Mouse (Mus musculus) liver, postnatal 0 days (tissue): ENCODE measurements around the gene Slc7a7. TPM values are rescaled to one million over a fixed set of nuclear protein-coding genes. Genes with fewer than 3 reads are reported as not detected.

Source experiments
- ATAC-seq: fragments of 200-750 bp; cut with Nextera tagmentation; 2 replicates; pipeline ENCODE4 v1.8.0; 2017; ENCODE audit warnings: mild to moderate bottlenecking, moderate library complexity
- DNase-seq: peaks from one replicate; pipeline ENCODE4 v3.0.0-alpha.2; 2016
- H3K27ac ChIP-seq: fragments of 300-500 bp; sonication (generic); 2 replicates; pipeline ENCODE4 v1.5.1; 2014; ENCODE audit warnings: antibody characterized with exemption, moderate library complexity, mild to moderate bottlenecking, low read depth
- H3K27me3 ChIP-seq: fragments of 300-500 bp; sonication (generic); 2 replicates; pipeline ENCODE4 v1.6.1; 2014; ENCODE audit warnings: low read length, control low read depth, mixed read lengths; ENCODE audit not compliant: insufficient read depth
- H3K36me3 ChIP-seq: fragments of 300-500 bp; sonication (generic); replicated peaks from 2 replicates; pipeline ENCODE4 v1.6.1; 2014; ENCODE audit warnings: mild to moderate bottlenecking, control low read depth, low read length, moderate library complexity, mixed read lengths; ENCODE audit not compliant: insufficient read depth
- H3K4me1 ChIP-seq: fragments of 300-500 bp; sonication (generic); 2 replicates; pipeline ENCODE4 v1.6.1; 2014; ENCODE audit warnings: antibody characterized with exemption, mild to moderate bottlenecking, control low read depth; ENCODE audit not compliant: insufficient read depth
- H3K4me2 ChIP-seq: fragments of 300-500 bp; sonication (generic); 2 replicates; pipeline ENCODE4 v1.6.1; 2014; ENCODE audit warnings: low read depth, mild to moderate bottlenecking, low read length, moderate library complexity, mixed read lengths
- H3K4me3 ChIP-seq: fragments of 300-500 bp; sonication (generic); 2 replicates; pipeline ENCODE4 v1.5.1; 2014; ENCODE audit warnings: low read depth, low read length
- H3K9ac ChIP-seq: fragments of 300-500 bp; sonication (generic); replicated peaks from 2 replicates; pipeline ENCODE4 v1.6.1; 2014; ENCODE audit warnings: mild to moderate bottlenecking, moderate library complexity
- H3K9me3 ChIP-seq: fragments of 300-500 bp; sonication (generic); 2 replicates; pipeline ENCODE4 v1.6.1; 2016; ENCODE audit warnings: mild to moderate bottlenecking, control low read depth, low read length, mixed read lengths
- CTCF ChIP-seq: sonication (generic); IDR thresholded peaks from 2 replicates; pipeline ENCODE4 v1.5.1; 2016; ENCODE audit warnings: antibody characterized with exemption, low read depth
- EP300 ChIP-seq: IDR thresholded peaks from 2 replicates; pipeline ENCODE4 v1.6.1; 2016; ENCODE audit warnings: antibody characterized with exemption, low read depth, mild to moderate bottlenecking
- WGBS: fragments of 180-500 bp; shearing (Covaris S2); extraction: QIAGEN DNeasy Blood & Tissue Kit; methylation state at CpG from one replicate; pipeline ENCODE4 v1.1.7; 2014; ENCODE audit not compliant: insufficient replicate concordance; 5-methylcytosine and 5-hydroxymethylcytosine counted together
- polyA plus RNA-seq: library from polyadenylated mRNA; unstranded; fragments of >200 nt; fragmentation: Nextera tagmentation; extraction: Ambion mirVana; gene quantifications from 2 replicates; pipeline ENCODE4 v1.2.1, GENCODE M21; 2015

Slc7a7 gene
- polyA plus RNA-seq, 1 experiment from 2014 or later = 5.1 TPM

DNA sequence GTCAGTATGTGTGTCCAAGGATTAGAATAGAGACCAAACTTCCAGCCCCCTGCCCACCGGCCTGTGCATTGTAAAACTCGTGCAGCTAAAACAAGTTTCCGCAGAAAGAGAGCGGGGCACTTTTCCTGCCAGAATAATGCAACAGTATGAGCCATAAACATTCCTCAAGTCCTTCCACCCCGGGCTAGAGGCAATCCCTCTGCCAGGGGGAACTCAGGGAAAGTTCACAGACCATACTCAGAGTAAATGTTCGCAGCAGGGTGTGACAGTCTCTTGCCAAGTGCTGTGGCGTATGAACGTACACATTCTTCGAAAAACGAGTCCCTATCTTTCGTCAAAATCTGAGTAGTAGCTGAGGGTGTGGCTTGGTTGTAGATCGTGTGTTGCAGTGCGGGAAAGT, 38.0 kb downstream of the Slc7a7 start:
- ATAC-seq (no peak), DNase-seq (no peak)
- Histone ChIP-seq H3K4me3 (no peak overlapping the region), H3K4me1 (peaks cover 23% of the 10 kb centered on the region), H3K9ac (no peak overlapping the region), H3K4me2 (no peak overlapping the region), H3K27me3 (no peaks in the 10 kb centered on the region), H3K36me3 (no peaks in the 10 kb centered on the region), H3K27ac (no peak overlapping the region), H3K9me3 (no peaks in the 10 kb centered on the region)
- no peak for TF ChIP-seq CTCF
- TF ChIP-seq EP300 = no peak
- 60% methylated on average over 13 of the region's 13 CpGs for WGBS

DNA sequence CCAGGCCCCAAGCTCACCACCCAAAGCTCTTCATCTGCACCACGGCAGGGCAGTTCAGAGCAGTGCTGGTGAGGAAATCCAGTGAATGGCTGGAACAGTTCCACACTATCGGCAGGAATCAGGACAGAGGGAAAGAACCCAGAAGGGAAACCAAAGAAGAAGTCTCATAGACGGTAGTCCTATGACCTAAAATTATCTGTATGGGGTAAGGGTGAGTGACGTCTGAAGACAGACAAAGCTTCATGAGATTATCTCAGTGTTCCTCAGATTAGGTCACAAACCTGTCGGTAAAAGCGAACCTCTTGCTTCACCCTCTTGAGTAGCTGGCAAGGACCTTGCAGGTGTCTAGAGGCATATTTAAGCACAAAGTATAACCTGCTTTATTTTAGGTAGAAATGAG, 40.4 kb downstream of the Slc7a7 start:
- peaks cover 9% of the 10 kb centered on the region for H3K36me3 ChIP-seq
- WGBS = 77% methylated on average over 6 of the region's 6 CpGs

DNA sequence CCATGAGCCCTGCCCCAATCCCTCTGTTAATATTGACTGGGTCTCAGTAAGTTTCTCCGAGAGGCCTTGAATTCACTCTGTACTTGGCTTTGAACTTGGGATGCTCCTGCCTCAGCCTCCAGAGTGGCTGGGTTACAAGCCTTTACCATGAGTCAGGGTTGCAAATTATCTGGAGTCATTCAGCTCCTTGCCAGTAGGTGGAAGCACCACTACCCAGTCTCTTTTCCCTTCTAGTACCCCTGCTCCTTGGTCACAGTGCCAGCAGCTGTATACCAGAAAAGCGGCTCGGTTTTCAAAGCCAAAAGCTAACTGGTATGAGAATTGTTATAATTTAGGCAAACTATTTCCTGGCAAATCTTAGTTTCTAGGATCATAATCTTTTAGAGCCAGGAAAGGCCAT, 41.7 kb downstream of the Slc7a7 start:
- H3K27ac ChIP-seq = no peak overlapping the region
- DNase-seq (peak; percentile 44), ATAC-seq (peak; percentile 33; the same call in 1 of the 2 replicates)
- 60% methylated on average over 3 of the region's 3 CpGs for WGBS
- no peaks in the 10 kb centered on the region for H3K27me3 ChIP-seq
- no peaks in the 10 kb centered on the region for H3K9me3 ChIP-seq
- H3K36me3 ChIP-seq = peaks cover 14% of the 10 kb centered on the region
- no peak overlapping the region for H3K9ac ChIP-seq
- H3K4me3 ChIP-seq = no peak overlapping the region
- no peak for TF ChIP-seq EP300
- peak; percentile 75 for TF ChIP-seq CTCF
- no peak overlapping the region for H3K4me2 ChIP-seq
- H3K4me1 ChIP-seq = peaks cover 3% of the 10 kb centered on the region; the same call in 1 of the 2 replicates

More for the DNA sequence above, 40.4 kb downstream of the Slc7a7 start:
- no peak overlapping the region for H3K9ac ChIP-seq
- no peaks in the 10 kb centered on the region for H3K27me3 ChIP-seq
- no peaks in the 10 kb centered on the region for H3K9me3 ChIP-seq
- no peak for DNase-seq
- H3K4me2 ChIP-seq = no peak overlapping the region
- H3K4me3 ChIP-seq = no peak overlapping the region
- H3K4me1 ChIP-seq = peaks cover 5% of the 10 kb centered on the region; the same call in 1 of the 2 replicates
- no peak for ATAC-seq
- TF ChIP-seq EP300 (no peak), CTCF (no peak)
- no peak overlapping the region for H3K27ac ChIP-seq

DNA sequence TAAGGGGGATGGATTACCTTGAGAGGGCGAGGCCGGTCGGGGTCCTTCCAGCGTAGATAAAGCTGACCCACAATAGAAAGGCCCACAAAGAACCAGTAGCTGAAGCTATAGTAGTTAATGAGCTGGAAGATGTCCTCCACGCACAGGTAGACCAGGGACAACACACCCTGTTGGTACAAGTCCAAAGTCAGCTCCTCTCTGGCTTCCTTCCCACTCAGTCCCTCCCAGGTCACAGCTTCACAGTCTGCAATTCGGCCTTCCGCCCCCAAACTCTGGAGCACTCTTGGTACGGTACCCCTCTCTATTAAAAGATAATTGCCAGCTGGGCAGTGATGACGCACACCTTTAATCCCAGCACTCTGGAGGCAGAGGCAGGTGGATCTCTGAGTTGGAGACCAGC, 44.7 kb downstream of the Slc7a7 start:
- Histone ChIP-seq H3K4me3 (no peak overlapping the region), H3K4me1 (no peaks in the 10 kb centered on the region), H3K27me3 (no peaks in the 10 kb centered on the region), H3K4me2 (no peak overlapping the region), H3K27ac (no peak overlapping the region), H3K9ac (no peak overlapping the region), H3K36me3 (peaks cover 43% of the 10 kb centered on the region), H3K9me3 (no peaks in the 10 kb centered on the region)
- TF ChIP-seq EP300 = no peak
- TF ChIP-seq CTCF = no peak
- DNase-seq (peak; percentile 28), ATAC-seq (0 out of 2 replicates have a peak, but pooled peaks have one; percentile 33)
- WGBS = 77% methylated on average over 9 of the region's 9 CpGs

DNA sequence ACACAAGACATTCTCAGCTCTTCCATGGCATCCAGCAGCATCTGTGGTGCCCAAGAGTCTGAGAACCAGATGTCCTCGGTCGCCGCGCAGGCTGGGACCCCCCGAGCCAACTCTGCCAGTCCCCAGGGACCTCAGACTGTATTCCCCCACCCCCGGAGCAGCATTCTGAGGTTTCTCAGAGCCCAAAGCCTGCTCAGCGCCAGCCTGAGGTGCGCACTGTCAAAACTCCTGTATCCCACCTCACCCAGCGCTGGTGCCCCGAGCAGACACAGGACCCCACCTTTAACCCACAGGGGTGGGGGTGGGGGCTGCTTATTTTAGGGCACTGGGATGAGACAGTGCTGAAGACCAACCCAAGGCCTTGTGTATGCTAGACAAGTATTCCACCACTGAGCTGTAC, 46.1 kb downstream of the Slc7a7 start:
- Histone ChIP-seq H3K27me3 (no peaks in the 10 kb centered on the region), H3K27ac (no peak overlapping the region), H3K4me1 (no peaks in the 10 kb centered on the region), H3K9me3 (no peaks in the 10 kb centered on the region), H3K9ac (no peak overlapping the region), H3K4me3 (no peak overlapping the region), H3K36me3 (peaks cover 57% of the 10 kb centered on the region), H3K4me2 (no peak overlapping the region)
- DNase-seq (no peak), ATAC-seq (no peak)
- WGBS = 91% methylated on average over 10 of the region's 10 CpGs
- TF ChIP-seq EP300 (no peak), CTCF (no peak)

DNA sequence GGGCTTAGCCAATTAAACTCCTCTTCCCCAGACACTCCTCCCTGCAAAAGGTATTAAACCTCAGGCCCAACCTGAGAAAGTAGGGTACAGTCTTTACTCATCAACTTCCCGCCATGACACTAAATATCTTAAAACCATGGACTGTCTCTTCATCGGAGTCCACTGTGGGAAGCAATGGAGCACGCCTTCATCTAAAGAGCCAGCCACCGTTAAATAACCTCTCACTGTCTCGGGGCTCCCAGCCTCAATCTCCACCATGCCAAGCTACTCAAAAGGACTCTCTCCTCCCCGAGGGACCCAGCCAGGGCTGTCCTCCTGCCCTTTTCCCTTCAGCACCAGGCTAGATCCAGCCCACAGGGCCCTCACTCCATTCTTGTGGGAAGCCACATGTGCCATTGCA, 47.0 kb downstream of the Slc7a7 start:
- WGBS = 91% methylated on average over 6 of the region's 6 CpGs
- TF ChIP-seq CTCF = no peak
- no peak for TF ChIP-seq EP300
- H3K4me2 ChIP-seq = no peak overlapping the region
- no peak overlapping the region for H3K9ac ChIP-seq
- DNase-seq = no peak
- H3K36me3 ChIP-seq = peaks cover 61% of the 10 kb centered on the region
- no peaks in the 10 kb centered on the region for H3K9me3 ChIP-seq
- H3K4me3 ChIP-seq = no peak overlapping the region
- H3K4me1 ChIP-seq = no peaks in the 10 kb centered on the region
- H3K27me3 ChIP-seq = no peaks in the 10 kb centered on the region
- ATAC-seq = no peak
- H3K27ac ChIP-seq = no peak overlapping the region

DNA sequence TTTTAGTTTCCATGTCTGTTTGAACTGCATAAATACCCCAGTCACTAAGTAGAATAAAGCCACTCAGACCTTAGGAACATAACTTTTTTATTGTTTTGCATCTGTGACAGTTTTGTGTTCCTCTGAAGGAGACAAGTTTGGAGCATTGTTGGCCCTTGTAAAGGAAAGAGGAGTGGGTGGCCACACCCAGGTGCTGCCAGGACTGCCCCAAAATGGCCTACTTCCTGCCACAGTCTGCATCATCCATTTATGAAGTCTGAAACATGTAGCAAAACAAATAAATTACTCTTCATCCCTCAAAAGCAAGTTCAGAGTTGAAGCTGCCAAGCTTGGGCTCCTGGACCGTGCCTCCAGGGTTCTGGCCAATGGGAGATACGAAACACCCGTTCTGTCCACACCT, 48.2 kb downstream of the Slc7a7 start:
- Histone ChIP-seq H3K4me2 (no peak overlapping the region), H3K27me3 (no peaks in the 10 kb centered on the region), H3K9ac (no peak overlapping the region), H3K4me1 (no peaks in the 10 kb centered on the region), H3K9me3 (no peaks in the 10 kb centered on the region), H3K27ac (no peak overlapping the region), H3K4me3 (no peak overlapping the region), H3K36me3 (peaks cover 68% of the 10 kb centered on the region)
- TF ChIP-seq EP300 = no peak
- no peak for TF ChIP-seq CTCF
- ATAC-seq (no peak), DNase-seq (no peak)
- WGBS = 92% methylated on average over 3 of the region's 3 CpGs
